Mouse (Mus musculus): Measurements from ENCODE around the gene Rfc4. TPM values are rescaled to one million over a fixed set of nuclear protein-coding genes. Genes with fewer than 3 reads are reported as not detected.

Gene Rfc4
- polyA plus RNA-seq, 1 experiment from 2014 or later = 86.0 TPM

DNA sequence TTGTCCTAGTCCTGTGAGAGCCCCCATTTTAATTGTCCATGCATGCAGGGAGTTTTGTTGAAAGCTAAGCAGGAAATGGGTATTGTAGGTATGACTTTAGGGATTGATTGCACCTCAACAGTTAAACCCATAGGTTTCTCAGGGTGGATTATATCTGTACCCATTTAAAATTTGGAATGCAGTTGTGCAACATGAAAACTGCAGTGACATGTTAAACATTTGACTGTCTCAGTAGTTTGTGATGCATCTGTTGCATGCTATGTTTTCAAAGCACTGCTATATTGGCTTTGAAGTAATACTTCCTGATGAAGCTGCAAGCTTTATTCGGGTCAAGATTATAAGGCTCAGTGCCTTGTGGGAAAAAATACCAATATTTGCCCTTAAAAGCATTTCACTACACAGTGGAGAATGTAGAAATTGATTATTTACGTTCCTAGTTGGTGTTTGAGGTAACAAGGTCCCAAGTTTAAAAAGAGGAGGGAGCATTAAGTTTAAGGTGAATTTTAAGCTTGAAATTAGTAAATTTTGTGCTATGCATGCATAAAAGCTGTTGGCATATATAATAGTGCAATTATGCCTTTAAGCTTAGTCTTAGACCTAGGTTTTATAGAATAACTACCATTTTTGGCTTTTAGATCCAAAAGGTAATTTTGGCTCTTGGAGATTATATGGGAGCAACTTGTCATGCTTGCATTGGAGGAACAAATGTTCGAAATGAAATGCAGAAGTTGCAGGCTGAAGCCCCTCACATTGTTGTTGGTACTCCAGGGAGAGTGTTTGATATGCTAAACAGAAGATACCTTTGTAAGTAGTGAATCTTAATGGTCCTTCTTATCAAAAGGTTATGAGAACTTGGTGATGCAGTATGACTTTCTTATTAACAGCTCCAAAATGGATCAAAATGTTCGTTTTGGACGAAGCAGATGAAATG is 17.9 kb downstream of the Rfc4 start:
- Histone ChIP-seq H3K9me3 (replicated peaks) (no peaks in the 10 kb centered on the region), H3K4me3 (replicated peaks) (peak overlapping the region; percentile 68), H3K9ac (peak overlapping the region; percentile 98), H3K4me1 (peaks cover 22% of the 10 kb centered on the region), H3K4me2 (replicated peaks) (peak overlapping the region; percentile 68), H3K36me3 (peaks cover 51% of the 10 kb centered on the region), H3K27ac (replicated peaks) (peak overlapping the region; percentile 99; the same call in 1 of the 2 replicates), H3K27me3 (no peaks in the 10 kb centered on the region)
- no peak for ATAC-seq (ENCODE audit: insufficient number of reproducible peaks, low FRiP score, low TSS enrichment, low read depth)
- WGBS = 35% methylated on average over 5 of the region's 5 CpGs

- H3K27ac ChIP-seq (replicated peaks) = peak overlapping the region; percentile 99; the same call in 1 of the 2 replicates
- no peaks in the 10 kb centered on the region for H3K27me3 ChIP-seq
- H3K9ac ChIP-seq = peak overlapping the region; percentile 98
- peak overlapping the region; percentile 68 for H3K4me3 ChIP-seq (replicated peaks)
- H3K4me1 ChIP-seq = peaks cover 22% of the 10 kb centered on the region
- peaks cover 44% of the 10 kb centered on the region for H3K36me3 ChIP-seq
- WGBS = under 1% methylated on average over 5 of the region's 5 CpGs
- ATAC-seq (ENCODE audit: insufficient number of reproducible peaks, low FRiP score, low TSS enrichment, low read depth) = no peak
- H3K9me3 ChIP-seq (replicated peaks) = no peaks in the 10 kb centered on the region
- peak overlapping the region; percentile 68 for H3K4me2 ChIP-seq (replicated peaks)
Measured at GRCm38 (mm10) chr16:23108943-23109342, 18.6 kb downstream of the Rfc4 start.

GRCm38 (mm10) chr16:23107946-23108759 is 19.4 kb downstream of the Rfc4 start:
- Histone ChIP-seq H3K4me2 (replicated peaks) (peak overlapping the region; percentile 68), H3K27ac (replicated peaks) (peak overlapping the region; percentile 99), H3K4me1 (peaks cover 22% of the 10 kb centered on the region), H3K27me3 (no peaks in the 10 kb centered on the region), H3K36me3 (peaks cover 41% of the 10 kb centered on the region), H3K9ac (peak overlapping the region; percentile 98), H3K9me3 (replicated peaks) (no peaks in the 10 kb centered on the region), H3K4me3 (replicated peaks) (peak overlapping the region; percentile 68)
- WGBS = under 1% methylated on average over 52 of the region's 52 CpGs
- ATAC-seq (ENCODE audit: insufficient number of reproducible peaks, low FRiP score, low TSS enrichment, low read depth) = peak; percentile 86

GRCm38 (mm10) chr16:23107231-23107942 is 20.1 kb downstream of the Rfc4 start, which contains the start of gene Eif4a2:
Gene Eif4a2, plus strand, starts transcription at chr16:23107444.
- Histone ChIP-seq H3K9ac (peak within 1 kb of the TSS; percentile 98), H3K27ac (replicated peaks) (peak within 1 kb of the TSS; percentile 99), H3K27me3 (no peaks in the 10 kb centered on the region), H3K9me3 (replicated peaks) (no peaks in the 10 kb centered on the region), H3K4me1 (peaks cover 22% of the 10 kb centered on the region), H3K36me3 (peaks cover 33% of the 10 kb centered on the region), H3K4me2 (replicated peaks) (peak within 1 kb of the TSS; percentile 68), H3K4me3 (replicated peaks) (peak within 1 kb of the TSS; percentile 68)
- under 1% methylated on average over 71 of the region's 71 CpGs for WGBS
- peak; percentile 90 for ATAC-seq (ENCODE audit: insufficient number of reproducible peaks, low FRiP score, low TSS enrichment, low read depth)

DNA sequence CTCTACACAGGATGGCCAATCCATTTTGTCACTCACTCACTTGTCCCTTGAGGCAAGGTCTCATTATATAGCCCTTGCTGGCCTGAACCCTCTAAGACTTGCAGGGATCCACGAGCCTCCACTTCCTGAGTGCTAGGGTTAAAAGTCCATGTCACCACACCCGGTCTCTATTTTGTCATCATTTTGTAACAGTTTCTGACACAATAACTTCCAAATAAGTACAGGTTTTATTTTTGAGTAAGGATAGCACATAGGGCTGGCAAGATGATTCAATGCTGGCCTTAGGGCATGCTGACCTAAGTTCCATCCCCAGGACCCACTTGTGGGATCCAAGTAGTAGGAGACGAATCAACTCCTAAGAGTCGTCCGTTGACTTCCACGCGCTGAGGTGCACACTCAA is 21.4 kb downstream of the Rfc4 start:
- WGBS = 67% methylated on average over 7 of the region's 7 CpGs

DNA sequence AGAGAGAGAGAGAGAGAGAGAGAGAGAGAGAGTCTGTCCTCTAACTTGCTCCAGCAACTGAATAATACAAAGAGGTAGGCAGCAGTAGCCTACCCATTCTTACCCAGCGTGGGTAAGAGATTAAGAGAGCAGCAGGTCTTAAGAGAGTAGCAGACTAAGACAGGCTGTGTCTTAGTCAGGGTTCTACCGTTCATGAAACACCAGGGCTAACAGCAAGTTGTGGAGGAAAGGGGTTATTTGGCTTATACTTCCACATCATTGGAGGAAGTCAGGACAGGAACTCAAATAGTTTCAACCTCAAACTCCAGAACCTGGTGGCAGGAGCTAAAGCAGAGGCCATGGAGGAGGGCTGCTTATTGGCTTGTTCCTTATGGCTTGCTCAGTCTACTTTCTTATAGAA is 23.7 kb downstream of the Rfc4 start:
- Histone ChIP-seq H3K9me3 (replicated peaks) (no peaks in the 10 kb centered on the region), H3K9ac (no peak overlapping the region), H3K4me3 (replicated peaks) (no peak overlapping the region), H3K27ac (replicated peaks) (no peak overlapping the region), H3K36me3 (peaks cover under 1% of the 10 kb centered on the region; the same call in 1 of the 2 replicates), H3K4me2 (replicated peaks) (no peak overlapping the region), H3K4me1 (peaks cover 8% of the 10 kb centered on the region; the same call in 1 of the 2 replicates), H3K27me3 (no peaks in the 10 kb centered on the region)
- ATAC-seq (ENCODE audit: insufficient number of reproducible peaks, low FRiP score, low TSS enrichment, low read depth) = no peak
- WGBS = 67% methylated on average over 2 of the region's 2 CpGs

More for the DNA sequence above, 21.4 kb downstream of the Rfc4 start:
- Histone ChIP-seq H3K27me3 (no peaks in the 10 kb centered on the region), H3K4me3 (replicated peaks) (no peak overlapping the region), H3K36me3 (peaks cover 21% of the 10 kb centered on the region), H3K9ac (no peak overlapping the region), H3K4me2 (replicated peaks) (no peak overlapping the region), H3K9me3 (replicated peaks) (no peaks in the 10 kb centered on the region), H3K4me1 (peaks cover 13% of the 10 kb centered on the region), H3K27ac (replicated peaks) (no peak overlapping the region)
- no peak for ATAC-seq (ENCODE audit: insufficient number of reproducible peaks, low FRiP score, low TSS enrichment, low read depth)

- Histone ChIP-seq H3K4me3 (replicated peaks) (peak overlapping the region; percentile 25), H3K27me3 (no peaks in the 10 kb centered on the region), H3K27ac (replicated peaks) (no peak overlapping the region), H3K9ac (no peak overlapping the region), H3K9me3 (replicated peaks) (no peaks in the 10 kb centered on the region), H3K36me3 (no peaks in the 10 kb centered on the region), H3K4me1 (peaks cover 8% of the 10 kb centered on the region; the same call in 1 of the 2 replicates), H3K4me2 (replicated peaks) (peak overlapping the region; percentile 48)
- no peak for ATAC-seq (ENCODE audit: insufficient number of reproducible peaks, low FRiP score, low TSS enrichment, low read depth)
- WGBS = 37% methylated on average over 17 of the region's 17 CpGs
Measured at GRCm38 (mm10) chr16:23103038-23103745, 24.3 kb downstream of the Rfc4 start.

- H3K4me3 ChIP-seq (replicated peaks) = peak overlapping the region; percentile 25
- peaks cover 8% of the 10 kb centered on the region; the same call in 1 of the 2 replicates for H3K4me1 ChIP-seq
- WGBS = 11% methylated on average over 15 of the region's 15 CpGs
- no peaks in the 10 kb centered on the region for H3K9me3 ChIP-seq (replicated peaks)
- H3K27ac ChIP-seq (replicated peaks) = no peak overlapping the region
- H3K36me3 ChIP-seq = no peaks in the 10 kb centered on the region
- H3K4me2 ChIP-seq (replicated peaks) = peak overlapping the region; percentile 48
- no peaks in the 10 kb centered on the region for H3K27me3 ChIP-seq
- ATAC-seq (ENCODE audit: insufficient number of reproducible peaks, low FRiP score, low TSS enrichment, low read depth) = no peak
- H3K9ac ChIP-seq = no peak overlapping the region
Measured at GRCm38 (mm10) chr16:23102340-23103037, 25.0 kb downstream of the Rfc4 start.

- Histone ChIP-seq H3K4me2 (replicated peaks) (peak overlapping the region; percentile 41), H3K9ac (peak overlapping the region; percentile 7; the same call in 1 of the 2 replicates), H3K36me3 (no peaks in the 10 kb centered on the region), H3K27ac (replicated peaks) (no peak overlapping the region), H3K27me3 (no peaks in the 10 kb centered on the region), H3K4me3 (replicated peaks) (peak overlapping the region; percentile 27), H3K9me3 (replicated peaks) (no peaks in the 10 kb centered on the region), H3K4me1 (peaks cover 8% of the 10 kb centered on the region; the same call in 1 of the 2 replicates)
- no peak for ATAC-seq (ENCODE audit: insufficient number of reproducible peaks, low FRiP score, low TSS enrichment, low read depth)
- 13% methylated on average over 10 of the region's 10 CpGs for WGBS
Measured at GRCm38 (mm10) chr16:23100613-23101012, 26.9 kb downstream of the Rfc4 start.

Measured in embryonic facial prominence, embryonic 15.5 days (tissue).